Mouse (Mus musculus) brain, embryonic 14.5 days (tissue): ENCODE measurements around the gene Runx1.

Experiments
- CTCF ChIP-seq: fragments of 200-500 bp; IDR thresholded peaks from 2 replicates; pipeline ENCODE4 v1.5.1; 2012; ENCODE audit warnings: inconsistent platforms, mild to moderate bottlenecking, moderate library complexity, borderline replicate concordance; ENCODE audit not compliant: insufficient read depth, insufficient read length; ENCODE audit errors: extremely low read depth
- POLR2A ChIP-seq: fragments of 200-500 bp; IDR thresholded peaks from 2 replicates; pipeline ENCODE4 v1.6.1; 2012; ENCODE audit warnings: mild to moderate bottlenecking, inconsistent platforms, borderline replicate concordance; ENCODE audit not compliant: poor library complexity, insufficient read depth, insufficient read length, severe bottlenecking; ENCODE audit errors: extremely low read depth

GRCm38 (mm10) chr16:92790601-92791000, 35.3 kb downstream of the Runx1 start:
- TF ChIP-seq POLR2A (no peak), CTCF (no peak)
